Mouse (Mus musculus) spleen, postnatal 10 days (tissue): ENCODE data around the gene Zfp820.
"Not testable (repeated sequence)": the region's sequence is repeated elsewhere in the genome, so short reads cannot be mapped to it uniquely, and the experiment has no call there.

Source experiments
- DNase-seq, 2 experiments: peaks; one replicate each; pipeline ENCODE4 v3.0.0; 2021 to 2022; ENCODE audit warnings: low spot score in 2 of 2

Gene Zfp820

DNA sequence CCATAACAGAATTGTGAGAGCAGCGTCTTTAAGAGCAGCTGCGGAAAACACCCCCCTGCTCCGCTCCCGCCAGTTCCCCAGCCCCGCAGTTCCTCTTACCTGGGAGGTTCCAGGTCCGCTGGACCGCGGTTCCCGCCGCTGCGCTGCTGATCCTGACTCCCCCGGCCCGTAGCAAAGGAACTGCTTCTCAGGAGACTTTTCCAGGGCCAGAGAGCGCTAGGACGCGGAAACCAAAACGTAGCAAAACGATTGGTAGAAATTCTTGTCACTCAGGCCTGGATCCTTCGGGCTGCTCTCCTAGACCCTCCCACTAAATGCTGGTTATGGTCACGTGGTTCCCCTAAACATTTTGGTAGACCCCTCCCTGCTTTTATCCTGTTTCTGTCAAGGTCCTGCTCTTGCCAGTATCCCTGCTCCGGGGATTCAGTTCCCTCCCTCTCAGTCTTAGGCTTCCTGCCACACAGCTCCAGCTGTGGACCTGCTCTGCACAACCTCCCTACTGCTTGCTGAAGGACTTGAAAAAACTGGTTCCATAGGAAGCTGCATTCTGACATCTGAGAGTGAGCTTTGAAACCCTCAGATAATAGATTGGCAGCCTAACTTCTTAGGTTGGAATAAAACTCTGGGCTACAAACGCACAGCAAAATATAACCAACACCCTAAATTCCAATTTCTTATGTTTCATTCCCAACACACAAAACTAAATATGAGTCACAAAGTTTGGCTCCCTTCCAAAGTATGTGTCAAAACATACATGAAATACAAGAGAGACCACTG, at the start of gene Zfp820:
Zfp820 (minus strand) TSS at position 228 of the 777 bp plus-strand sequence.
- DNase-seq: peak; percentile 10 to 25

DNA sequence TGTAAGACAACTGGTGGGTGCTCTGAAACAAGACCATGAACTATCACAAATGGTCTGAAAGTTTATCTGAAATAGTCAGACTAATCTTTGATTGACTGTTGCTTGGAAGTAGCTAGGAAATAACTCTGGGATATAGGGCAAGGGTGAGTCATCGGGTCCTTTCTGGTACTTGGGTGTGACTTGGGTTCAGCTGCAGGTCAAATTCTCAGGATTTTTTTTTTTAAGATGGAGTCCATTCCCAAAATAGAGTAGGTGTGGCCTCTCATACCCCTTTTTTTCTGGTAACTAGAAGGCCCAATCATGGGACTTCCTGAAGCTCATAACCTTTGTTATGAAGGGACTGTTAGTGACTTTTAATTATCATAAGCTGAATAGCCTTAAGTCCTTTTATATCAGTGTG, 25.7 kb upstream of the Zfp820 start:
- DNase-seq: no peak

DNA sequence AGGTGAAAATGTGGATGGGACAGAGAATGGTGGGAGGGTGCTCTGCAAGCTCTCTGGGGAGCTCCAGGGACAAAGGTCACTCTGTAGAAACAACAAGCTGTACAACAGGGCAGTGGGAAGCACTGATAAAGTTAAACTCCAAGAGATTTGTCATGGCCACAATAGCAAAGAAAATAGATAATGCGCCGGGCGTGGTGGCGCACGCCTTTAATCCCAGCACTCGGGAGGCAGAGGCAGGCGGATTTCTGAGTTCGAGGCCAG, 680 bp upstream of the Zfp820 start:
- not testable (repeated sequence) for DNase-seq

DNA sequence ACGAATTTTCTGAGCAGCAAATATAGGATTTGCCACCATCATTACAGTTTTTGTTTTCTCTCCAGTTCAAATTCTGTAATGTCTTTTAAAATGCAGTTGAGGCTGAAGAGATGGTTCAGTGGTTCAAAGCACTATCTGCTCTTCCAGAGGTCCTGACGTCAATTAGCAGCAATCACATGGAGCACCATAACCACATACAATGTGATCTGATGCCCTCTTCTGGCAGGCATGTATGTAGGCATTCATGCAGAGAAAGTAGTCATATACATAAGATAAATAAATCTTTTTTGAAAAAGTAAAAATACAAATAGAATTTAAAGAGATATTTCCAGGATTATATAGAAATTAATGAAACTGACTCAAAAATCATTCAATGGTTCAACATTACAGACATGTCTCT, 7.1 kb downstream of the Zfp820 start:
- no peak for DNase-seq

DNA sequence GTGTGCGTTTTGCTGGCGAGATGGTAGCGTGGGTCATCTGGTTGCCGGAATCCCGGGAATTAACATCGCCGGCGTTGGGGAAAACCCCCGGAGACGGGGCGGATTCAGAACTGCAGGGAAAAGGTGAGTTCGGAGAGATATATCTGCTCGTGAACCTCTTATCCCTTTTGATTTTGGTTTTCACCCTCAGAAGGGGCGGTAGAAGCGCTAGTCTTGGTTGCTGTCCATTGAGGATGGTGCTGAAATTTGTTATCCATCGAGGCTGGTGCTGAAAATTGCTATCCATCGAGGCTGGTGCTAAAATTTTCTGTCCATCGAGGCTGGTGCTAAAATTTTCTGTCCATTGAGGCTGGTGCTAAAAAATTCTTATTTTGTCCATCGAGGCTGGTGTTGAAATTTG, 44.2 kb downstream of the Zfp820 start:
- DNase-seq: not testable (repeated sequence)

DNA sequence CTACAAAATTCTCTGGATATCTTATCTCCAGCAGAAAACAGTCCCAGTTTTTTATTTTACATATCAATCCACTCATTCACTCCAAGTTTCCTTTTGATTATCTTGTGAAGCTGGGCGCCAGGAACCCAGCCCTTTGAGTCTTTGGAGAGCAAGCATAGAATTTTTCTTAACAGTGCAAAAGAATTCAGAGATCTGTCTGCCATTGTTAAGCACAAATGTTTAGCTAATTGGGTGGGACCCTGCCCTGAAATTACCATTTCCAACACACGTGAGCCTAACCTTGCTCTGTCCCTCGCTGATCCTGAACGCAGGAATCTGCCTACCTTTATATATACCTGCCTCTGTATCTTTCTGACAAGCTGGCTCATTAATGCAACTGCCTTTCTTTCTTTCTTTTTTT, 53.3 kb downstream of the Zfp820 start:
- no peak for DNase-seq

DNA sequence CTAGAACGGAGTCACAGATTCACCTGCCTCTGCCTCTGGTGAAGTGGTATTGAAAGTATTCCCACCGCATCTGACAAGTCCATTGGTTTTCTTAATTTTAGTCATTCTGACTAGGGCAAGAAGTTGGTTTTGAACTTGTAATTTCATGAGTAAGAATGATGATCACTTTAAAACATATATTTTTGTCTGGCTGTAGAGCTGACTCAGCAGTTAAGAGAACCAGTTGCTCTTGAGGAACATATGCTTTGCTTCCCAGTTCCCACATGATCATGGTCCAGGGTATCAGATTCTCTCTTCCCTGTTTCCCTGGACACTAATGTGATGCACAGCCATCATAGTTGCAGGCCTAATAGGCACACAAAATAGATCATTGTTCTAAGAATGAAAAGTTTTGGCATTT, 75.2 kb downstream of the Zfp820 start:
- no peak for DNase-seq
